Mouse (Mus musculus): Measurements from ENCODE around the gene Fbln1. TPM values are rescaled to one million over a fixed set of nuclear protein-coding genes. Genes with fewer than 3 reads are reported as not detected.
A peak's percentile ranks its signal among the peaks of the same experiment; 100 is the strongest.

Fbln1 gene
- polyA plus RNA-seq, 1 experiment from 2014 or later = 206 TPM

GRCm38 (mm10) chr15:85229960-85230535 is 24.3 kb downstream of the Fbln1 start:
- H3K9ac ChIP-seq = no peak overlapping the region
- no peaks in the 10 kb centered on the region for H3K27me3 ChIP-seq
- H3K27ac ChIP-seq = no peak overlapping the region
- no peaks in the 10 kb centered on the region for H3K4me1 ChIP-seq
- no peak overlapping the region for H3K4me2 ChIP-seq
- no peak for ATAC-seq (replicated peaks; ENCODE audit: low FRiP score)
- H3K36me3 ChIP-seq = peaks cover 91% of the 10 kb centered on the region
- no peak overlapping the region for H3K4me3 ChIP-seq (replicated peaks)
- 90% methylated on average over 13 of the region's 13 CpGs for WGBS
- H3K9me3 ChIP-seq (replicated peaks) = no peaks in the 10 kb centered on the region

GRCm38 (mm10) chr15:85230613-85231012 is 24.9 kb downstream of the Fbln1 start:
- Histone ChIP-seq H3K27ac (no peak overlapping the region), H3K4me2 (no peak overlapping the region), H3K4me3 (replicated peaks) (no peak overlapping the region), H3K9me3 (replicated peaks) (no peaks in the 10 kb centered on the region), H3K27me3 (no peaks in the 10 kb centered on the region), H3K9ac (no peak overlapping the region), H3K4me1 (no peaks in the 10 kb centered on the region), H3K36me3 (peaks cover 94% of the 10 kb centered on the region)
- no peak for ATAC-seq (replicated peaks; ENCODE audit: low FRiP score)
- 93% methylated on average over 14 of the region's 14 CpGs for WGBS

- WGBS = 82% methylated on average over 13 of the region's 13 CpGs
- no peak for ATAC-seq (replicated peaks; ENCODE audit: low FRiP score)
- no peaks in the 10 kb centered on the region for H3K27me3 ChIP-seq
- H3K27ac ChIP-seq = no peak overlapping the region
- H3K36me3 ChIP-seq = peaks cover 91% of the 10 kb centered on the region
- H3K4me1 ChIP-seq = no peaks in the 10 kb centered on the region
- H3K4me2 ChIP-seq = no peak overlapping the region
- H3K4me3 ChIP-seq (replicated peaks) = no peak overlapping the region
- no peak overlapping the region for H3K9ac ChIP-seq
- no peaks in the 10 kb centered on the region for H3K9me3 ChIP-seq (replicated peaks)
Observed at GRCm38 (mm10) chr15:85231443-85232255, 25.9 kb downstream of the Fbln1 start.

- WGBS = 84% methylated on average over 4 of the region's 4 CpGs
- H3K4me2 ChIP-seq = no peak overlapping the region
- no peaks in the 10 kb centered on the region for H3K9me3 ChIP-seq (replicated peaks)
- H3K4me1 ChIP-seq = no peaks in the 10 kb centered on the region
- H3K36me3 ChIP-seq = peaks cover 91% of the 10 kb centered on the region
- H3K27me3 ChIP-seq = no peaks in the 10 kb centered on the region
- no peak for ATAC-seq (replicated peaks; ENCODE audit: low FRiP score)
- no peak overlapping the region for H3K9ac ChIP-seq
- H3K27ac ChIP-seq = no peak overlapping the region
- no peak overlapping the region for H3K4me3 ChIP-seq (replicated peaks)
Observed at GRCm38 (mm10) chr15:85232256-85232535, 26.4 kb downstream of the Fbln1 start.

GRCm38 (mm10) chr15:85232543-85233250 is 26.9 kb downstream of the Fbln1 start:
- Histone ChIP-seq H3K27me3 (no peaks in the 10 kb centered on the region), H3K27ac (no peak overlapping the region), H3K4me3 (replicated peaks) (no peak overlapping the region), H3K4me1 (no peaks in the 10 kb centered on the region), H3K4me2 (no peak overlapping the region), H3K36me3 (peaks cover 94% of the 10 kb centered on the region), H3K9ac (no peak overlapping the region), H3K9me3 (replicated peaks) (no peaks in the 10 kb centered on the region)
- ATAC-seq (replicated peaks; ENCODE audit: low FRiP score) = no peak
- 94% methylated on average over 25 of the region's 25 CpGs for WGBS

- Histone ChIP-seq H3K4me1 (peaks cover under 1% of the 10 kb centered on the region; the same call in 1 of the 2 replicates), H3K4me2 (no peak overlapping the region), H3K4me3 (replicated peaks) (no peak overlapping the region), H3K36me3 (peaks cover 94% of the 10 kb centered on the region), H3K27me3 (no peaks in the 10 kb centered on the region), H3K27ac (no peak overlapping the region), H3K9ac (no peak overlapping the region), H3K9me3 (replicated peaks) (no peaks in the 10 kb centered on the region)
- WGBS = 87% methylated on average over 4 of the region's 4 CpGs
- no peak for ATAC-seq (replicated peaks; ENCODE audit: low FRiP score)
Observed at GRCm38 (mm10) chr15:85233251-85233611, 27.5 kb downstream of the Fbln1 start.

GRCm38 (mm10) chr15:85233690-85234089 is 27.9 kb downstream of the Fbln1 start:
- 92% methylated on average over 4 of the region's 4 CpGs for WGBS
- Histone ChIP-seq H3K4me3 (replicated peaks) (no peak overlapping the region), H3K27me3 (no peaks in the 10 kb centered on the region), H3K4me1 (peaks cover 5% of the 10 kb centered on the region), H3K27ac (no peak overlapping the region), H3K9me3 (replicated peaks) (no peaks in the 10 kb centered on the region), H3K36me3 (peaks cover 94% of the 10 kb centered on the region), H3K9ac (no peak overlapping the region), H3K4me2 (no peak overlapping the region)
- ATAC-seq (replicated peaks; ENCODE audit: low FRiP score) = no peak

- no peak overlapping the region for H3K4me2 ChIP-seq
- no peaks in the 10 kb centered on the region for H3K9me3 ChIP-seq (replicated peaks)
- H3K4me3 ChIP-seq (replicated peaks) = no peak overlapping the region
- H3K27me3 ChIP-seq = no peaks in the 10 kb centered on the region
- peak overlapping the region; percentile 54; the same call in 1 of the 2 replicates for H3K27ac ChIP-seq
- ATAC-seq (replicated peaks; ENCODE audit: low FRiP score) = 0 out of 2 replicates have a peak, but pooled peaks have one; percentile 31
- peaks cover 94% of the 10 kb centered on the region for H3K36me3 ChIP-seq
- 66% methylated on average over 22 of the region's 22 CpGs for WGBS
- peaks cover 15% of the 10 kb centered on the region for H3K4me1 ChIP-seq
- H3K9ac ChIP-seq = no peak overlapping the region
Observed at GRCm38 (mm10) chr15:85238821-85239745, 33.3 kb downstream of the Fbln1 start.

- WGBS = 93% methylated on average over 4 of the region's 4 CpGs
- Histone ChIP-seq H3K4me2 (no peak overlapping the region), H3K4me3 (replicated peaks) (no peak overlapping the region), H3K27me3 (no peaks in the 10 kb centered on the region), H3K9ac (no peak overlapping the region), H3K36me3 (peaks cover 98% of the 10 kb centered on the region), H3K9me3 (replicated peaks) (no peaks in the 10 kb centered on the region), H3K27ac (no peak overlapping the region), H3K4me1 (peaks cover 15% of the 10 kb centered on the region)
- ATAC-seq (replicated peaks; ENCODE audit: low FRiP score) = no peak
Observed at GRCm38 (mm10) chr15:85240086-85240485, 34.3 kb downstream of the Fbln1 start.

- no peak for ATAC-seq (replicated peaks; ENCODE audit: low FRiP score)
- Histone ChIP-seq H3K27ac (no peak overlapping the region), H3K4me2 (no peak overlapping the region), H3K9me3 (replicated peaks) (no peaks in the 10 kb centered on the region), H3K9ac (no peak overlapping the region), H3K4me1 (peaks cover 20% of the 10 kb centered on the region), H3K36me3 (peaks cover 98% of the 10 kb centered on the region), H3K27me3 (no peaks in the 10 kb centered on the region), H3K4me3 (replicated peaks) (no peak overlapping the region)
- 91% methylated on average over 7 of the region's 7 CpGs for WGBS
Observed at GRCm38 (mm10) chr15:85241856-85242255, 36.1 kb downstream of the Fbln1 start.

GRCm38 (mm10) chr15:85244414-85245161 is 38.8 kb downstream of the Fbln1 start:
- no peak overlapping the region for H3K4me3 ChIP-seq (replicated peaks)
- H3K4me1 ChIP-seq = peaks cover 6% of the 10 kb centered on the region
- H3K9me3 ChIP-seq (replicated peaks) = no peaks in the 10 kb centered on the region
- H3K27me3 ChIP-seq = no peaks in the 10 kb centered on the region
- H3K4me2 ChIP-seq = no peak overlapping the region
- H3K9ac ChIP-seq = no peak overlapping the region
- no peak overlapping the region for H3K27ac ChIP-seq
- ATAC-seq (replicated peaks; ENCODE audit: low FRiP score) = no peak
- WGBS = 88% methylated on average over 13 of the region's 13 CpGs
- peaks cover 82% of the 10 kb centered on the region for H3K36me3 ChIP-seq

All from kidney, embryonic 15.5 days (tissue).